Mouse (Mus musculus): ENCODE measurements around the gene Samd8. TPM values are rescaled to one million over a fixed set of nuclear protein-coding genes. Genes with fewer than 3 reads are reported as not detected.

The Samd8 gene
- total RNA-seq (2018; cell fraction: chromatin; rRNA removed), result 100 to 1,000 TPM in 6 of 26 experiments, 10 to 100 TPM in 20; 26.6 to 175 (median 64.8) TPM
- 10 to 100 TPM; 30.7 to 90.8 (median 44.6) TPM for total RNA-seq (2018; cell fraction: cytosol; rRNA removed)
- total RNA-seq (2018; cell fraction: nucleus; rRNA removed), result 100 to 1,000 TPM in 4 of 26 experiments, 10 to 100 TPM in 22; 34.6 to 124 (median 59.9) TPM
- 21.8 to 35.5 TPM (median 29.3 TPM) in 3 replicates for polyA plus RNA-seq (2018)

DNA sequence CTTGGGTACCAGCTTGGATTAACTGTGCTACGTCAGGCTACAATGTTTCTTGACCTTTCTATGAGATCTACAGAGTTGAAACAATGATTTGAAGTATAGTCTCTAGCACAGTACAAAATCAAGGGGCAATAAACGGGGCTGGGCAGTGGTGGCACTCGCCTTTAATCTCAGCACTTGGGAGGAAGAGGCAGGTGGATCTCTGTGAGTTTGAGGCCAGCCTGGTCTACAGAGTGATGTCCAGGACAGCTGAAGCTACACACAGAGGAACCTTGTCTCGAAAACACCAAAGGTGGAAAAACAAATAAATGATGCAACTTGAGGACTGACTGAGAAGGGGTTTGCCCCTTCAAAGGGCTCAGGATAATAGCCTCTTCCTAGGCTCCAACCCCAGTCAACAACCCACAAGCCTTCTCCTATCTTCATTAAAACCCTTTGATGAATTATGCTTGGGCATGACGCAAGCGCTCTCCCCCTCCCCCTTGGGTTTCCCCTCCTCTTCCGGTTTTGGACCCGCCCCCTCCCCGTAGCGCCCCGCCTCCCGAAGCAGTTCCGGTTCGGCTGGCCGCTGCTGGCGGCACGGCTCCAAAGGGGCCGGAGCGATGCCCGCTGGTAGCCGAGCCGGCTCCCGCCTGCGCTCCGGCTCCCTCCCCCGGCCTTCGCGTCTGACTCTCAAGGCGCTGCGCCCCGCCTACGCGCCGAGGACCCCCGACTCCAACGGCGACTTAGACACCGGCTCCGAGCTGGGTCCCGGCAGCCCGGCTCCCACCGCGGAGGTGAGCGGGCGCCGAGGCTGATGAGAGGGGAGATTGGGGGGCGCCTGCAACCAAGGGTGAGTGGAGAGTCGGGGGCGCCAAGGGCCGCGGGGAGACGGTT, at the start of gene Samd8:
Gene Samd8, plus strand, starts transcription at position 524 of the 873 bp plus-strand sequence.
- H3K4me3 ChIP-seq (ENCODE audit: inconsistent target), result peak within 1 kb of the TSS; percentile 95
- no peaks in the 10 kb centered on the region for H3K36me3 ChIP-seq (ENCODE audit: inconsistent target)
- H3K27ac ChIP-seq, result peak within 1 kb of the TSS; percentile 86
- peaks cover 46% of the 10 kb centered on the region for H3K79me2 ChIP-seq (ENCODE audit: inconsistent target)
- 6% methylated on average over 52 of the region's 52 CpGs for WGBS (ENCODE audit: missing documents)

DNA sequence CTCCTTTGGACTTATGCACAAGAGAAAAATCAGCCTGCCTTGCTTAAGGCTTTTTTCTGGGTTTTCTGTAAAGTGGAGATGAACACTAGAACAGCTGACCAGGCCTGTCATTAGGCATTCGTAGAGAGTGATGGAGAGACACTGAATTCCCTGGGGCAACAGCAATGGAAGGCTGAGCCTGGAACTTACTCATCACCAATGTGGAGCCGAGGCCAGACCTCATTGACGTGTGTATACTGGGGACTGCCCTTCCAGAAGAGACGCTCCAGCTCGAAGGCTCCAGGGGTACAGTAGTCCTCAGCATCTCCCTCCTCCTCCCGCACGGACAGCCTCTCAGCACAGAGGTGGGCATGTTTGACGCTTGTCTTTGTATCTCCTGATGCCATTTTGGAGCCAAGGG, 47.6 kb upstream of the Samd8 start:
- H3K27ac ChIP-seq, result no peak overlapping the region
- H3K4me3 ChIP-seq (ENCODE audit: inconsistent target), result no peak overlapping the region
- H3K79me2 ChIP-seq (ENCODE audit: inconsistent target), result no peaks in the 10 kb centered on the region
- H3K36me3 ChIP-seq (ENCODE audit: inconsistent target), result no peaks in the 10 kb centered on the region
- 91% methylated on average over 8 of the region's 8 CpGs for WGBS (ENCODE audit: missing documents)

DNA sequence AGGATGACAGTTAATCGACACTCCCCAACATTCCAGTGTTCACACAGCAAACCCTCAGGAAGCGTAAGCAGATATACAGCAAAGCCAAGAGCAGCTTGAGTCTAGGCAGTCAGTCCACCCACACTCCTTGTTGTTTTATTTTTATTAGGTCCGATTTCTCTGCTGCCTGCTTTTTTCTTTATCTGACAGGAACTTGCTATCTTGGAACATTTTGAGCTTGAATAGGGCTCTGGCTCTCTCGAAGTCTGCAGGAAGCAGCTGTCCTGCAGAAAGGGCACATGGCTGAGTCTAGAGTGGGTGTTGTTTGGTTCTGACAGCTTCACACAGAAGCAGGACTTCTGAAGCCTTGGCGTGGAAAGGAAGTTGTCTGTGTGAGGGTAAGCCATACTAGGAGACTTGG, 47.1 kb upstream of the Samd8 start:
- no peak overlapping the region for H3K27ac ChIP-seq
- 28% methylated on average over 5 of the region's 5 CpGs for WGBS (ENCODE audit: missing documents)
- H3K79me2 ChIP-seq (ENCODE audit: inconsistent target), result no peaks in the 10 kb centered on the region
- H3K36me3 ChIP-seq (ENCODE audit: inconsistent target), result no peaks in the 10 kb centered on the region
- no peak overlapping the region for H3K4me3 ChIP-seq (ENCODE audit: inconsistent target)

DNA sequence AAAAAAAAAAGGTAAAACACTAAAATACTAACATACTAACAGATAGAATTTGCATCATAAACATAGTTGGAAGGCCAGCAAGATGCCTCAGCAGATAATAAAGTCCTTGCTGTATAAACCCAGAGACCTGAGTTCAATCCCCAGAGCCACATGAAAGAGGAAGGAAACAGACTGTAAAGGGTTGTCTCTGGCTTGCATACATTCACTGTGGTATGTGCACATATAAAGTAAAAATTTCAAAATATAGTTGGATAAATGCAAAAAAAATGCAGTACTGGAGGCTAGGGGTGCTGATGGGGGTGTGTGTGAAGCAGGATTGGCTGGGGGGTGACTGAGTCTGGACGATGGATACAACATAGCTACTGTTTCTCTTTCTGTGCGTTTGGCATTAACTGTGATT, 44.9 kb upstream of the Samd8 start:
- H3K79me2 ChIP-seq (ENCODE audit: inconsistent target), result no peaks in the 10 kb centered on the region
- no peak overlapping the region for H3K27ac ChIP-seq
- no peaks in the 10 kb centered on the region for H3K36me3 ChIP-seq (ENCODE audit: inconsistent target)
- no peak overlapping the region for H3K4me3 ChIP-seq (ENCODE audit: inconsistent target)
- 64% methylated on average over 2 of the region's 2 CpGs for WGBS (ENCODE audit: missing documents)

DNA sequence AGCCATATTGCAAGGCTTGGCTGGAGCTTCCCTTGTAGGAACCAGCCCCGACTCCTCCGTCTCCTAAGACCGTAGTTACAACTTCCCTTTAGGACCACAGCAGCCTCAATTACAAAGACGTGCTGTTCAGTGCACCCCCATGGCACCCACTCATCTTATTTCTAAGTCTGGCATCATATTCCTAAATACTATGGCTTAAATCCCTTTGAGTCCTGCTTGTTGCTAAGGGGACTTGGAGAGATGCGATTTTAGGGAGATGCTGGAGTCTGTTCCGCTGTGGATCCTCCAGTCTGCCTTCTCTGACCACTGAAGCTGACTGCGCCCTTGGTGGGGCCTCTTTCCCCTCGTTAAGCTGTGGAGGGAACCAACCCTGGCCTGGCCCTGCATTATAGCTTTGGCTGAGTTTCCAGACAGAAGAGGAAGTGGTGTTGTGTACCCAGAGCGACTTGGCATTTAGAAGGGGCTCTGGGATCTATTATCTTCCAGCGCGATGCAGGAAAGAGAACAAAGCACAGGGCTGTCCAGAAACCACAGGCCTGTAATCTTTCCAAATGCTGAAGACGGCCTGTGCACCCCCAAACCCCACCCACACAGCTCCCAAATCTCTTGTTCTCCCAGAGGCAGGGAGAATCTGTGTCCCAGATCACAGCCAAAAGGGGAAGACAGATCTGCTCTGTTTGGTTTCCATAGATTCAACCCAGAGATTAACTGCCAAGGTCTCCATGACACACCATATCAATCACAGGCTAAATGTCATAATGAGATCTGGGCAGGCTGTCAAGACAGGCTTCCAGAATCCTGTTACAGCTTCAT, 43.4 kb upstream of the Samd8 start:
- H3K79me2 ChIP-seq (ENCODE audit: inconsistent target), result no peaks in the 10 kb centered on the region
- H3K36me3 ChIP-seq (ENCODE audit: inconsistent target), result no peaks in the 10 kb centered on the region
- no peak overlapping the region for H3K4me3 ChIP-seq (ENCODE audit: inconsistent target)
- 3% methylated on average over 12 of the region's 12 CpGs for WGBS (ENCODE audit: missing documents)
- peak overlapping the region; percentile 67 for H3K27ac ChIP-seq

DNA sequence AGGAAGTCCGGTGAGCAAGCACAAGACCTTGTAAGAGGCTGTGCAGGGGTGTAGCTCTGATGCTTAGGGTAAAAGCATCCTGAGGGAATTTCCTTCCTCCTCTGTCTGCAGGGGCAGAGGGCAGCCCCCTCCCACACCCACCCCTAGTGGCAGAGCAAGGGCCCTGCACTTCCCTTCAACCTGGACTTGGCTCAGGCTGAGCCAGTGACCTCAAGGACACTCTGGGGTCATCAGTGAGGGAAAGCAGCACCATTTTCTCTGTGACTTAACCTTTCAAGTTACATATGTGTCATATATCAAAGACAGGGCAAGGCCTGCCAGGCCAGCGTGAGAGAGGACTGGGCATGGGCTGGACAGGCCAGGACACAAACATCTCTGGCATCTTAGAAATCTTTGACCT, 40.8 kb upstream of the Samd8 start:
- no peak overlapping the region for H3K4me3 ChIP-seq (ENCODE audit: inconsistent target)
- 88% methylated on average over 2 of the region's 2 CpGs for WGBS (ENCODE audit: missing documents)
- H3K36me3 ChIP-seq (ENCODE audit: inconsistent target), result no peaks in the 10 kb centered on the region
- H3K79me2 ChIP-seq (ENCODE audit: inconsistent target), result no peaks in the 10 kb centered on the region
- no peak overlapping the region for H3K27ac ChIP-seq

DNA sequence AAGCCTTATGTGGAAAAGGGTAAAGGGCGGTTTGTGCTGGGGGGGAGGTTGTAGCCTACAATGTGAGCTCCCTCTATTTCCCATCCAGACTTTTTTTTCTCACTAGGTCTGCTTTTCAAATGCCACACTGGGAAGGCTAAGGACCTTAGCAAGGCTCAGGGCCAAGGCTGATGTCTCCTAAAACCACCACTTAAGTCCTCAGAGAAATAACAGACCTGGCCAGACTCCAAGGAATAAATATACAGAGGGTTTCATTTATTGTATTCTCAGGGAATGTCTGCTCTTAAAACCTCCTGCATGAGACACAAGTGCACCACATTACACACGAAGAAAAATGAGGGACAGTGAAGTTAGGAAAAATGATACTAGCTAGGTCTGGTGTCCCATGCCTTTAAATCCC, 39.1 kb upstream of the Samd8 start:
- WGBS (ENCODE audit: missing documents), result 80% methylated on average over 2 of the region's 2 CpGs

DNA sequence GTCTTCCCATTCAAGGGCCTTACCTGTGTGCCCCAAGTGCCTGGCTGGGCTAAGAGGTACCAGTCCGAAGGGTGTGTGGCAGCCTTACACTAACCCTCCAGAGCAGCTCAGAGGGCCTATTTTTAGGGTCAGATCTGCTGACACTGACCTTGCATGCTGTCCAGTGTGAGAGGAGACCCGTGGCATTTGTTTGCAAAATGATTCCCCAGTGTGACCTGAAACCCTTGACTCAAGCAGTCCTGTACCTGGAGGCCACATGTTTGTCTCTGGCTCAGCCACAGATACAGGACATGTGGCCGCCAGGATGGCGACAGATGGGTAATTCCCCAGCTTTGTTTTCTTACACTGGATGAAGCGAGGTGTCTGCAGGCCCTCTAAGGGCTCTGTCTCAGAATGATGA, 35.8 kb upstream of the Samd8 start, which contains the start of gene Dupd1:
Gene Dupd1, minus strand, starts transcription at position 91 of the 400 bp plus-strand sequence.
- H3K27ac ChIP-seq, result no peak within 1 kb of the TSS
- no peak within 1 kb of the TSS for H3K4me3 ChIP-seq (ENCODE audit: inconsistent target)
- no peaks in the 10 kb centered on the region for H3K36me3 ChIP-seq (ENCODE audit: inconsistent target)
- H3K79me2 ChIP-seq (ENCODE audit: inconsistent target), result no peaks in the 10 kb centered on the region
- WGBS (ENCODE audit: missing documents), result 90% methylated on average over 5 of the region's 5 CpGs

More for the DNA sequence above, 39.1 kb upstream of the Samd8 start:
- no peaks in the 10 kb centered on the region for H3K79me2 ChIP-seq (ENCODE audit: inconsistent target)
- H3K27ac ChIP-seq, result no peak overlapping the region
- H3K4me3 ChIP-seq (ENCODE audit: inconsistent target), result no peak overlapping the region
- no peaks in the 10 kb centered on the region for H3K36me3 ChIP-seq (ENCODE audit: inconsistent target)

DNA sequence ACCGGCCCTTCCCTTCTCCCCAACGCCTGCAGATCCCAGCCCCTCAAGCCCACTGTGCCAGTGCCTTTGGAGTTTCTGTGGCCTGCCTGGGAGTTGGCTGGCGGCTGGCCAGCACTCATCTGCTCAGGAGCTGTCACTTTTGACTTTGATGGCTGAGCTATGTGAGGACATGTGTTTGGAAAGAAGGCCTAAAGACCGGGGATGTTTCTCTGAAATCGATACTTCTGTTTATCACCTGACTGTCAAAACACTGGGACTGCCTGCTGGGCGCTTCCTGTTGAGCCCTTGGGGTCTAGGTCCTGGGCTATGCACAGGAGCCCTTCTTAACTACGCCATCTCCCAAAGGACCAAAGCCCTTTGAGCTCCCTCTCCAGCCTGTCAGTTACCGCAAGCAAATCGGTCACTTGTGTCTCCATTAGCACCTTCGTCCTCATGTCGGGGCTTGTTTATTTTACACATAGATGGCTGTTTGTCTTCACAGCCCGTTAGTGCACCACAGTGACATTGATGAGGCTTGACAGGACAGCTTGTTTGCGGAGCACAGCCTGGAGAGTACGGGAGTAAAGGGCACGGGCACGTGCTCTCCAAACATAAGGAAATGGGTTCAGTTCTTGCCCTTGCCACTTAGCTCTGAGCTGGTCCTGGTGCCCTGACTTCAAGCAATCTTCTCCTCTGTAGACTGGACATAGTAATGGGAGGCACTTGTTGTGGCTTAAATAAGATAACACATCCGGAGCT, 30.5 kb upstream of the Samd8 start:
- 91% methylated on average over 17 of the region's 17 CpGs for WGBS (ENCODE audit: missing documents)

DNA sequence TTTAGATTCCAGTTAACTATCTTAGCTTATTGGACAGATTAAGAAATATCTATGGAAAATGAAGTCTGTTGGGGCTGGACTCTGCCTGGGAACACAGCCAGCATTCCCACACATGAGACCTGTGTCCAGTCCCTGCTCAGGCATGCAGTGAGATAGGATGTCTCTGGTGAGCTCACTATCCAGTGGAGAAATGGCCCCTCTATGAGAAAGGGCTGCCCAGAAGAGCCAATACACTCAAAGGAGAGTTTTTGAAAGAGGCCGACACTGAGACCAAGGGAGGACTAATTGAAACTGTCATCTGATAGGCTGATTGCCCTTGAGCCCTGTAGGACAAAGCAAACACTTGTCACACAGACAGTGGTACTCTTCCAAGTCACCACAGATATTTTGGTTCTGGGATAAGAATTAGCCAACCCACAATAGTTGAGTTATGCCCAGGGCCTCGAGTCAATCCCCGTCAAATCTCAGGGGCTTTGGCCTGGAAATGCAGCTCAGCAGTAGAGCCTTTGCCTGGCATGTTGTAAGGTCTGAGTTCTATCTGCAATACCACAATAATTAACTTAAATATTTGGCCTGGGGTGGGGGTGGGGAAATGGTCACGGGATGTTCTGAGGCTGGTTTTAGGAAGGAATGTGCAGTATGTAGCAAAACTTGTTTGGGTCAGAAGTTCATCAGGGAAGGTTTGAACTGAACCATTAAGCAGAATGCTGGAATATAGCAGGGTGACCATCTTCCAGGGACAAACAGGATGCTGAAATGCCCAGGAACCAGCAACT, 29.7 kb upstream of the Samd8 start:
- Histone ChIP-seq H3K36me3 (ENCODE audit: inconsistent target) (no peaks in the 10 kb centered on the region), H3K27ac (no peak overlapping the region), H3K79me2 (ENCODE audit: inconsistent target) (no peaks in the 10 kb centered on the region), H3K4me3 (ENCODE audit: inconsistent target) (no peak overlapping the region)
- WGBS (ENCODE audit: missing documents), result 89% methylated on average over 4 of the region's 4 CpGs

More for the DNA sequence above, 30.5 kb upstream of the Samd8 start:
- Histone ChIP-seq H3K27ac (no peak overlapping the region), H3K79me2 (ENCODE audit: inconsistent target) (no peaks in the 10 kb centered on the region), H3K4me3 (ENCODE audit: inconsistent target) (no peak overlapping the region), H3K36me3 (ENCODE audit: inconsistent target) (no peaks in the 10 kb centered on the region)

DNA sequence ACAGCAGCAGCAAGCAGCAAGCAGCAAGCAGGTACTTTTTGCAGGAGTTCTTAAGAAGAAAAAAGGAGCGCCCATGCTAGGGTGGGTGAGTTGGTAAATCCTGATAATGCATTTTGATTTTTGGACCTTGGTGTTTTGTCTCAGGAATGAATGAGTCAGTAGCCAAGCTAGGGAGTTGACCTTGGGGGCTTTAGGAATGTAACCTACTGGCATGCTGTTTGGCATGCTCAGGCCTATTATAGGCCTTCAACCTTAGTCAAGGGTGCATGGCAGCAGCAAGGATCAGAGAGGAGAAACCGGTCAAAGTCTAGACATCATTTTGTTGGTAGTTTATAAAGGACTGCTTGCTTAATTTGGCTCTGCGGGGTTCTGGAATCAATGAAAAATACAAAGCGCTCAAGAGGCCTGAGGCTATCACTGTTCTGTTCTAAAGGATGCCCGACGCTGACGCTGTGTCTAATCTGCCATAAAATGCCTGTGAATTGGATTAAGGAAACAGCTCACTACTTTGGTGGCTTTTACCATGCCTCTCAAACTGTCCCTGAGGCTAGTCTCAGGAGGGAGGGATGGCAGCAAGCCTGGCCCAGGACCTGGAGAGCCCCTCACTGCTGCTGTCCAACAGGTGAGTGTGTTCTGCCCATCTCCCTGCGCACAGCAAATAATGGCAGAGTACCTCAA, 28.2 kb upstream of the Samd8 start:
- Histone ChIP-seq H3K4me3 (ENCODE audit: inconsistent target) (no peak overlapping the region), H3K27ac (no peak overlapping the region), H3K36me3 (ENCODE audit: inconsistent target) (no peaks in the 10 kb centered on the region), H3K79me2 (ENCODE audit: inconsistent target) (no peaks in the 10 kb centered on the region)
- WGBS (ENCODE audit: missing documents), result 97% methylated on average over 8 of the region's 8 CpGs

DNA sequence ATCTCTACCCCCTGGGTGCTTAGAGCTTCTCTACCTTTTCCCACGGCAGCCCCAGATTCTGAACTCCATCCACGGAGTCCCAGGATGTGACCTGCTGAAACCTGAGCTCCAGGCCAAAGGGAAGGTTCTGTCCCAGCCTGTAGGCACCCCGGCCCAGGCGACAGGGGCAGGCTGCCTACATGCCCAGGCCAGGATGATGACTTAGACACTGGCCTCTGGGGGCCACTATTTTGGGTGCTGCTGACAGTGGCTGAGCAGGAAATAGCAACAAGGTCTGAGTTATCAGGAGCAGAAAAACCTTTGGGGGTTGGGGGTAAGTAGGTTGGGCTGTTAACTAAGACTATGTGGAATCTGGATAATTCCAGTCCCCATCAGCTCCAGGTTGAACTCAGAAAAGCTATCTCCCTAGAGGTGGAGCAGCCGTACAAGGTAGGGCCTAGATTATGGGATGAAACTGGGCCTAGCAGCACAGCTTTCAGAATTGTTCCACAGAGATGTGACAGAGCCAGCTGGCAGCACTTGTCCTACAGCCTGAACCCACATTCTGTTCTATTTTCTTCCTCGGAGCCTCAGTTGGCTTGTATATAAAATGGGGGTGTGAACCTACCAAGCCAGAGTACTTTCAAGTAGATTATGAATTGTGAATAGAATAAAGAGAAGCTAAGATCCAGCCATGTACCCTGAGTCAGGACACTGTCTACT, 21.1 kb upstream of the Samd8 start:
- WGBS (ENCODE audit: missing documents), result 92% methylated on average over 6 of the region's 6 CpGs
- no peak overlapping the region for H3K27ac ChIP-seq
- H3K36me3 ChIP-seq (ENCODE audit: inconsistent target), result no peaks in the 10 kb centered on the region
- H3K4me3 ChIP-seq (ENCODE audit: inconsistent target), result no peak overlapping the region
- no peaks in the 10 kb centered on the region for H3K79me2 ChIP-seq (ENCODE audit: inconsistent target)

DNA sequence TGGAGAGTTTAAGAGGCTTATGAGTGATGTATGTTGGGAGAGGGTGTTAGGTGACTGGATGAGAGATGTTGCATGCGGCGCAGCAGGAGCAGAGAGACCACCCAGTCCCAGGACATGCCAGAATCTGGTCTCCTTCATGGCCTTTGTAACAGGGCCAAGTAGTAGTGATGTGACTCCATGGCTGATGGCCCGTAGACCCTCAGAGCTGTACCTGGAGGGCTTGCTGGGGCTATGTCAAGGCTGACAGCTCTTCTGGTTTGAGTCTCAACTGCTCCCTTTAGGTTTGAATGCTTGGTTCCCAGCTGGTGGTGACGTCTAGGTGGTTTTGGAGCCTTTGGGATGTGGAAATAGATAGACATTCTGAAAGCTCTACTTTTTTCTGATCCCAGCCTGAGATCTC, 20.4 kb upstream of the Samd8 start:
- 93% methylated on average over 4 of the region's 4 CpGs for WGBS (ENCODE audit: missing documents)
- Histone ChIP-seq H3K27ac (no peak overlapping the region), H3K36me3 (ENCODE audit: inconsistent target) (no peaks in the 10 kb centered on the region), H3K4me3 (ENCODE audit: inconsistent target) (no peak overlapping the region), H3K79me2 (ENCODE audit: inconsistent target) (no peaks in the 10 kb centered on the region)
